Mouse (Mus musculus) megakaryocyte, embryonic 14.5 days (primary cell): ENCODE results near the gene Batf2. TPM values are rescaled to one million over a fixed set of nuclear protein-coding genes. Genes with fewer than 3 reads are reported as not detected.
"Not testable (repeated sequence)": the region's sequence is repeated elsewhere in the genome, so short reads cannot be mapped to it uniquely, and the experiment has no call there.

Experiments
- H3K27me3 ChIP-seq: replicated peaks from 2 replicates; pipeline ENCODE3; 2012; ENCODE audit warnings: inconsistent platforms
- H3K36me3 ChIP-seq: replicated peaks from 2 replicates; pipeline ENCODE3; 2012; ENCODE audit warnings: low read length, inconsistent platforms, mixed read lengths
- H3K4me1 ChIP-seq: 2 replicates; pipeline ENCODE4 v1.6.1; 2012; ENCODE audit warnings: inconsistent platforms
- H3K4me3 ChIP-seq: replicated peaks from 2 replicates; pipeline ENCODE3; 2012; ENCODE audit warnings: moderate library complexity, mild to moderate bottlenecking, inconsistent platforms
- H3K9me3 ChIP-seq: 2 replicates; pipeline ENCODE4 v1.6.1; 2012; ENCODE audit warnings: inconsistent platforms
- FLI1 ChIP-seq: IDR thresholded peaks from 2 replicates; pipeline ENCODE4 v1.6.1; 2012; ENCODE audit warnings: low read length, inconsistent platforms, mixed read lengths
- GATA1 ChIP-seq: IDR thresholded peaks from 3 replicates; pipeline ENCODE4 v1.6.1; 2012; ENCODE audit warnings: mixed read lengths, low read length, inconsistent platforms, borderline replicate concordance
- polyA plus RNA-seq: library from polyadenylated mRNA; stranded (reverse); fragments of >175 nt; gene quantifications from 2 replicates; pipeline ENCODE4 v1.2.3, GENCODE M21; 2012; ENCODE audit warnings: low replicate concordance; ENCODE audit not compliant: insufficient read depth

The Batf2 gene
- polyA plus RNA-seq, 1 experiment: 1.7 TPM

DNA sequence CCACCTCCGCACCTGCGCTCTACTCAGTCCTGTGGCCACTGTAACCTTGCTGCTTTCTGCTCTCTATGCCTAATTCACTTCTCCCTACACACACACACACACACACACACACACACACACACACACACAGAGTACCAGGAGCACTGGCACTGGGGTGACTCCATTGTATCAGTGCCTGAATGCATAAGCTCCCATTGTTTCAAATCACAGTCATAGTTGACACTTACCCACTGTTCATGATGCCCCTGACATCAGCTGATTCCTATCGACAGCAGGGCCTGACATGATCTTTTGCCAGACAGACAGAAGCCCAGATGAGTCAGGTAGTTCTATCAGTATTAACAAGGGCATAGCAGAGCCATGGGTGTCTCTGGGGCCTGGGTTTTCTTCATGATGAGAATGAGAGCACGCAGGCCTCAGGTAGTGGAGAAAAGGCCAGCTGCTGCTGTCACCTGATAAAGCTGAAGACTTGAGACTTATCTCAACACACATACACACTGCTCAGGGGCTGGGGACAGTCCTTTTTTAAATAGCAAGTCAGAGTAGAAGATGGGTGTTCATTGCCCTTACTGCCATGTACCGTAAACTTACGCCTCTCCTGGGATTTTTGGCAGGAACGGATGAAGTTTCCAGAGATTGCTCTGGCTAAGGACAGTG, 8.5 kb upstream of the Batf2 start:
- Histone ChIP-seq H3K4me3 (peak overlapping the region; percentile 20), H3K9me3 (no peaks in the 10 kb centered on the region), H3K27me3 (no peaks in the 10 kb centered on the region), H3K36me3 (peaks cover 37% of the 10 kb centered on the region), H3K4me1 (peaks cover 33% of the 10 kb centered on the region)
- no peak for TF ChIP-seq FLI1
- TF ChIP-seq GATA1: no peak

DNA sequence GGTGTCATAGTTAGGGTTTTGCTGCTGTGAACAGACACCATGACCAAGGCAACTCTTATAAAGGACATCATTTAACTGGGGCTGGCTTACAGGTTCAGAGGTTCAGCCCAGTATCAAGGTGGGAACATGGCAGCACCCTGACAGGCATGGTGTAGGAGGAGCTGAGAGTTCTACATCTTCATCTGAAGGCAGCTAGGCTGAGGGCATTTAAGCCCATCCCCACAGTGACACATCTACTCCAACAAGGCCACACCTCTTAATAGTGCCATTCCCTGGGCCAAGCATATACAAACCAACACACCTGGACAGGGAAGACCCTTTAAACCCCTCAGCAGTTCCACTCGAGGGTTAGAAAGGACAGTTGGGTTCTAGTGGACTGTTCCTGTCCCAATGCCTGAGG, 7.6 kb upstream of the Batf2 start:
- not testable (repeated sequence) for H3K9me3 ChIP-seq, H3K27me3 ChIP-seq, H3K4me3 ChIP-seq
- peaks cover 33% of the 10 kb centered on the region for H3K4me1 ChIP-seq
- peaks cover 45% of the 10 kb centered on the region for H3K36me3 ChIP-seq

DNA sequence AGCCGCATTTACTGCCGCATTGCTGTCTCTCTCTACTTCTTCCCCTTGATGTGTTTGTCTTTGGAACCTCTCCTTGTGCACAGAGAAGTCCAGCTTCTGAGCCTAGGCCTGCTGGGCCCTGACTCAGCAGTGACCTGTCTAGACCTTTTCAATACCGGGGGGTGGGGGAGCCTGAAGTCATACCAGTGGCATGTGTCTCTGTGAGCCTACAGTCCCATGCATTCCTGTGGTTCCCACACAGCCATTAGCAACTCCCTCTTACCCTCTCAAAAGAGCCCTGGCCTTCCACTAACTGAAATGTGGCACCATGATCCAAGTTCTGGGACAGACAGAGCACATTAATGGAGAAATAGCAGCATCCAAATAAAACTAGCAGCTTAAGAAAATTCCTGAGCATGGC, 4.4 kb upstream of the Batf2 start:
- TF ChIP-seq FLI1 (no peak), GATA1 (no peak)
- Histone ChIP-seq H3K4me1 (peaks cover 47% of the 10 kb centered on the region), H3K4me3 (no peak overlapping the region), H3K9me3 (no peaks in the 10 kb centered on the region), H3K36me3 (peaks cover 49% of the 10 kb centered on the region), H3K27me3 (no peaks in the 10 kb centered on the region)

GRCm38 (mm10) chr19:6139701-6140100, 1.1 kb upstream of the Batf2 start:
- peaks cover 32% of the 10 kb centered on the region for H3K4me1 ChIP-seq
- peaks cover 38% of the 10 kb centered on the region for H3K36me3 ChIP-seq
- H3K9me3 ChIP-seq: no peaks in the 10 kb centered on the region
- H3K4me3 ChIP-seq: peak overlapping the region; percentile 100
- H3K27me3 ChIP-seq: peaks cover 6% of the 10 kb centered on the region
- TF ChIP-seq FLI1: no peak
- no peak for TF ChIP-seq GATA1

DNA sequence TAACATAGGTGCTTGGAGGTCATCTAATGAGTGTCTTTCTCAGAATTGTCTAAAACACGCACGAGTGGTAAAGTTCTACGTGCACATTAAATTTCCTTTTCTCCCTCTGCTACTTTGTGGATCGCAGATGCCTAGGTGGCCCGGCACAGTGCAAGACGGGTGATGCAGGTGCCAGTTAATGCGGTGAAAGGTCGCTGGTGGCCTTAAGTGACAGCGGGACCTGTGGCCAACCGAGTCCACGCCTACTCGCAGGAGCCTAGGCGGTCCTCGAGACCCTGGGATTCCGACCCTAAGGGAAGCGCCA, 457 bp upstream of the Batf2 start:
- Histone ChIP-seq H3K9me3 (no peaks in the 10 kb centered on the region), H3K4me1 (peaks cover 32% of the 10 kb centered on the region), H3K4me3 (peak overlapping the region; percentile 100), H3K27me3 (peaks cover 11% of the 10 kb centered on the region), H3K36me3 (peaks cover 32% of the 10 kb centered on the region)
- TF ChIP-seq FLI1: no peak
- no peak for TF ChIP-seq GATA1

GRCm38 (mm10) chr19:6141394-6141749, 589 bp downstream of the Batf2 start, which contains the start of gene Arl2:
Arl2 (minus strand) TSS chr19:6141548.
- TF ChIP-seq FLI1 (no peak), GATA1 (no peak)
- Histone ChIP-seq H3K4me1 (peaks cover 32% of the 10 kb centered on the region), H3K9me3 (no peaks in the 10 kb centered on the region), H3K27me3 (peaks cover 18% of the 10 kb centered on the region), H3K36me3 (peaks cover 22% of the 10 kb centered on the region), H3K4me3 (peak within 1 kb of the TSS; percentile 100)

- Histone ChIP-seq H3K4me1 (peaks cover 15% of the 10 kb centered on the region), H3K9me3 (no peaks in the 10 kb centered on the region), H3K27me3 (peaks cover 37% of the 10 kb centered on the region), H3K36me3 (no peaks in the 10 kb centered on the region), H3K4me3 (no peak overlapping the region)
- TF ChIP-seq FLI1 (no peak), GATA1 (no peak)
These were observed 4.1 kb downstream of the Batf2 start for GRCm38 (mm10) chr19:6144842-6145241.

DNA sequence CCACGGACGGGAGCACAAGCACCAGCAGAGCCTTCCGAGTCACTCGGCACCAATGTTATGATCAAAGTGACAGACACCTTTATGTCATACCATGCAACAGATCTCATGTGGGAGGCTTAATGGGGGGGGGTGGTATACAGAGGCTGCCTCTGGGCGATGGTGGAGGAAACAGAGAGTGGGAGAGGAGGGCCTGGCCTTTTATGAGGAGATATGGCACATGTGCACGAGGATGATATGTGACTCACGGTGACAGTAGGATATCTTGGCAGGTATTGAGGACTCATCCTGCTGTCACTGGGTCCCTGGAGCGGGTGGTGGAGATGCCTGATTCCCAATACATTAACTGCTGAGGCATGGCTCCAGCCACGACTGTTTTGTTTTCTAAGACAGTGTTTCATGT, 14.4 kb downstream of the Batf2 start:
- H3K27me3 ChIP-seq: peaks cover 54% of the 10 kb centered on the region
- TF ChIP-seq GATA1: no peak
- TF ChIP-seq FLI1: no peak

GRCm38 (mm10) chr19:6156372-6156771, 15.6 kb downstream of the Batf2 start:
- Histone ChIP-seq H3K27me3 (peaks cover 49% of the 10 kb centered on the region), H3K9me3 (peaks cover 12% of the 10 kb centered on the region)

More for the DNA sequence above, 14.4 kb downstream of the Batf2 start:
- H3K36me3 ChIP-seq: no peaks in the 10 kb centered on the region
- H3K9me3 ChIP-seq: peaks cover 20% of the 10 kb centered on the region
- no peak overlapping the region for H3K4me3 ChIP-seq
- H3K4me1 ChIP-seq: peaks cover 15% of the 10 kb centered on the region

DNA sequence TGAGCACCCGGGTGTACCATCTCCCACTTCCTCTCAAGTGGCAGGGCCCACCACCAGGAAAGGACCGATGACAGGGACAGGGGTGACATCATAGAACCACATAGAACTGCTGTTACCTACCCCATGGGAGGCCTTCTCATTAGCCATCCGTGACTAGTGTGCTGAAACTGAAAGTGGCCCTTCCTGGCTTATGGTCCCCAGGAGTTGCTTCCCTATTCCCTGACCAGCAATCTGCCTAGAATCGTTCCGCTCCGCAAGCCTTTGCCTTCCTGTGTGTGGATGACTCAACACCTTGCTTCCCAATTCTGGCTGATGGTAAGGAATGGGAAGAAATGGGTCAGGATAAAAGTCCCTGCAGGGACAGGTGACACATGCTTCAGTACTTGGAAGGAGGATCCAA, 16.4 kb downstream of the Batf2 start:
- H3K4me3 ChIP-seq: peak overlapping the region; percentile 82
- H3K27me3 ChIP-seq: peaks cover 50% of the 10 kb centered on the region
- no peaks in the 10 kb centered on the region for H3K36me3 ChIP-seq
- peaks cover 3% of the 10 kb centered on the region for H3K9me3 ChIP-seq
- TF ChIP-seq GATA1 (no peak), FLI1 (no peak)
- peaks cover 15% of the 10 kb centered on the region for H3K4me1 ChIP-seq

More at GRCm38 (mm10) chr19:6156372-6156771, 15.6 kb downstream of the Batf2 start:
- H3K4me3 ChIP-seq: no peak overlapping the region
- TF ChIP-seq FLI1 (no peak), GATA1 (no peak)
- H3K4me1 ChIP-seq: peaks cover 15% of the 10 kb centered on the region
- H3K36me3 ChIP-seq: no peaks in the 10 kb centered on the region

- Histone ChIP-seq H3K4me3 (peak overlapping the region; percentile 80), H3K4me1 (peaks cover 10% of the 10 kb centered on the region), H3K9me3 (peaks cover 6% of the 10 kb centered on the region), H3K36me3 (no peaks in the 10 kb centered on the region), H3K27me3 (peaks cover 49% of the 10 kb centered on the region)
- no peak for TF ChIP-seq FLI1
These were observed 23.2 kb downstream of the Batf2 start for GRCm38 (mm10) chr19:6163872-6164547.
